Mouse (Mus musculus): ENCODE results near the gene Gsta1. TPM values are rescaled to one million over a fixed set of nuclear protein-coding genes. Genes with fewer than 3 reads are reported as not detected.

Gsta1 gene
- polyA plus RNA-seq, 1 experiment, result not detected

GRCm38 (mm10) chr9:78204194-78204593, 26.3 kb upstream of the Gsta1 start:
- no peak for TF ChIP-seq POLR2A (IDR thresholded peaks at IDR 0.05; ENCODE audit: insufficient read depth, low read depth, low read length)
- TF ChIP-seq CTCF (IDR thresholded peaks at IDR 0.05; ENCODE audit: insufficient read depth, low read depth, low read length), result no peak
- WGBS, result 89% methylated on average over 6 of the region's 6 CpGs
- Histone ChIP-seq H3K4me3 (ENCODE audit: insufficient read depth, low read depth, low read length) (no peak overlapping the region), H3K4me1 (ENCODE audit: control insufficient read depth, insufficient read depth, low read length) (no peaks in the 10 kb centered on the region), H3K27ac (ENCODE audit: insufficient read depth, low read depth, low read length) (no peak overlapping the region)

DNA sequence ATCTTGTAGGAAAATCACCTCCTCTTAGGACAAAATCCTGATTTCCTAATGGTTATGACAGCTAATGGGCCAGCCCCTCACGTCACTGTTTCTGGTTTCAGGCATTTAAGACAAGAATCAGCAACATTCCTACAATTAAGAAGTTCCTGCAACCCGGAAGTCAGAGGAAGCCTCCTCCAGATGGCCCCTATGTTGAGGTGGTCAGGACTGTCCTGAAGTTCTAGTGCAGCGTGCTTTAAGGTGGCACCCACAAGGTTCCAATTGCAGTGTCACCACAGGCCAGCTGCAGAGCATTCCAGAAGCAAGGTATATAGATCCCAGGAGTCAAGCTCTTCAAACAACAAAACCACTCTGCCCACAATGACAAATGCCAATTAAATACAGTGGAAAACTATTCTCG, 21.5 kb upstream of the Gsta1 start:
- TF ChIP-seq CTCF (IDR thresholded peaks at IDR 0.05; ENCODE audit: insufficient read depth, low read depth, low read length) (no peak), POLR2A (IDR thresholded peaks at IDR 0.05; ENCODE audit: insufficient read depth, low read depth, low read length) (no peak)
- H3K4me1 ChIP-seq (ENCODE audit: control insufficient read depth, insufficient read depth, low read length), result no peaks in the 10 kb centered on the region
- H3K4me3 ChIP-seq (ENCODE audit: insufficient read depth, low read depth, low read length), result no peak overlapping the region
- 85% methylated on average over 4 of the region's 4 CpGs for WGBS
- H3K27ac ChIP-seq (ENCODE audit: insufficient read depth, low read depth, low read length), result no peak overlapping the region

GRCm38 (mm10) chr9:78210079-78210478, 20.4 kb upstream of the Gsta1 start:
- no peak overlapping the region for H3K27ac ChIP-seq (ENCODE audit: insufficient read depth, low read depth, low read length)
- no peak overlapping the region for H3K4me3 ChIP-seq (ENCODE audit: insufficient read depth, low read depth, low read length)
- H3K4me1 ChIP-seq (ENCODE audit: control insufficient read depth, insufficient read depth, low read length), result no peaks in the 10 kb centered on the region
- TF ChIP-seq POLR2A (IDR thresholded peaks at IDR 0.05; ENCODE audit: insufficient read depth, low read depth, low read length) (no peak), CTCF (IDR thresholded peaks at IDR 0.05; ENCODE audit: insufficient read depth, low read depth, low read length) (no peak)
- 96% methylated on average over 3 of the region's 3 CpGs for WGBS

- WGBS, result 99% methylated on average over 2 of the region's 2 CpGs
Observed at GRCm38 (mm10) chr9:78210821-78211220, 19.6 kb upstream of the Gsta1 start.

DNA sequence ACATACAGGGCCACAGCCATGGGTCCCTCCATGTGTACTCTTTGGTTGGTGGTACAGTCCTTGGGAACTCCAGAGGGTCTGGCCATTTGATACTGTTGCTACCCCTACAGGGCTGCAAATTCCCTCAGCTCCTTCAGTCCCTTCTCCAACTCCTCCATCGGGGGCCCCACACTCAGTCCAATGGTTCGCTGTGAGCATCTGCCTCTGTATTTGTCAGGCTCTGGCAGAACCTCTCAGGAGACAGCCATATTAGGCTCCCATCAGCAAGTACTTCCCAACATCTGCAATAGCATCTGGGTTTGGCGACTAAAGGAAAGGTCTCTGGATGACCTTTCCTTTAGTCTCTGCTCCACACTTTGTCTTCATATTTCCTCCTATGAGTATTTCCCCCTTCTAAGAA, 18.9 kb upstream of the Gsta1 start:
- no peak overlapping the region for H3K4me3 ChIP-seq (ENCODE audit: insufficient read depth, low read depth, low read length)
- no peaks in the 10 kb centered on the region for H3K4me1 ChIP-seq (ENCODE audit: control insufficient read depth, insufficient read depth, low read length)
- 100% methylated on average over 3 of the region's 3 CpGs for WGBS
- no peak for TF ChIP-seq POLR2A (IDR thresholded peaks at IDR 0.05; ENCODE audit: insufficient read depth, low read depth, low read length)
- no peak for TF ChIP-seq CTCF (IDR thresholded peaks at IDR 0.05; ENCODE audit: insufficient read depth, low read depth, low read length)
- no peak overlapping the region for H3K27ac ChIP-seq (ENCODE audit: insufficient read depth, low read depth, low read length)

More at GRCm38 (mm10) chr9:78210821-78211220, 19.6 kb upstream of the Gsta1 start:
- Histone ChIP-seq H3K4me3 (ENCODE audit: insufficient read depth, low read depth, low read length) (no peak overlapping the region), H3K4me1 (ENCODE audit: control insufficient read depth, insufficient read depth, low read length) (no peaks in the 10 kb centered on the region), H3K27ac (ENCODE audit: insufficient read depth, low read depth, low read length) (no peak overlapping the region)
- TF ChIP-seq POLR2A (IDR thresholded peaks at IDR 0.05; ENCODE audit: insufficient read depth, low read depth, low read length) (no peak), CTCF (IDR thresholded peaks at IDR 0.05; ENCODE audit: insufficient read depth, low read depth, low read length) (no peak)

GRCm38 (mm10) chr9:78212341-78213049, 18.0 kb upstream of the Gsta1 start:
- no peaks in the 10 kb centered on the region for H3K4me1 ChIP-seq (ENCODE audit: control insufficient read depth, insufficient read depth, low read length)
- H3K4me3 ChIP-seq (ENCODE audit: insufficient read depth, low read depth, low read length), result no peak overlapping the region
- TF ChIP-seq POLR2A (IDR thresholded peaks at IDR 0.05; ENCODE audit: insufficient read depth, low read depth, low read length), result no peak
- no peak for TF ChIP-seq CTCF (IDR thresholded peaks at IDR 0.05; ENCODE audit: insufficient read depth, low read depth, low read length)
- WGBS, result 83% methylated on average over 7 of the region's 7 CpGs
- no peak overlapping the region for H3K27ac ChIP-seq (ENCODE audit: insufficient read depth, low read depth, low read length)

DNA sequence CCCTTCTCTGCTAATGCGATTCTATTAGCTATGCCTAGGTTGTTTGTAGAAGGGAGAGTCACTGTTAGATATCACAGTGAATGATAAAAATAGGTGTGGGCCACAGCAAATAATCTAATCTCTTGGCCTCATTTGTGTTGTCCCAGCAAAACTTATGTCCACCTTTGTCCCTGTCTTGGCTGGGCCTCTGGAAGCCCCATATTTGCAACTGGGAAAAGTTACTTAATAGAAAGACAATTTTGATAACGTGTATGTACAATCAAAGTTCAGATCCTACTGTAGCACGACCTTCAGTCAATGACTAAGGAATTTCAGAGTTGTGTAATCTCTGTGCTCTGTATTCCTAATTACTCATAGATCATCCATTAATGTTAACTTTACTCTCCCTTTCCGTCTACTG, 13.4 kb upstream of the Gsta1 start:
- no peak for TF ChIP-seq POLR2A (IDR thresholded peaks at IDR 0.05; ENCODE audit: insufficient read depth, low read depth, low read length)
- TF ChIP-seq CTCF (IDR thresholded peaks at IDR 0.05; ENCODE audit: insufficient read depth, low read depth, low read length), result no peak
- no peak overlapping the region for H3K27ac ChIP-seq (ENCODE audit: insufficient read depth, low read depth, low read length)
- H3K4me1 ChIP-seq (ENCODE audit: control insufficient read depth, insufficient read depth, low read length), result no peaks in the 10 kb centered on the region
- no peak overlapping the region for H3K4me3 ChIP-seq (ENCODE audit: insufficient read depth, low read depth, low read length)
- 85% methylated on average over 4 of the region's 4 CpGs for WGBS

DNA sequence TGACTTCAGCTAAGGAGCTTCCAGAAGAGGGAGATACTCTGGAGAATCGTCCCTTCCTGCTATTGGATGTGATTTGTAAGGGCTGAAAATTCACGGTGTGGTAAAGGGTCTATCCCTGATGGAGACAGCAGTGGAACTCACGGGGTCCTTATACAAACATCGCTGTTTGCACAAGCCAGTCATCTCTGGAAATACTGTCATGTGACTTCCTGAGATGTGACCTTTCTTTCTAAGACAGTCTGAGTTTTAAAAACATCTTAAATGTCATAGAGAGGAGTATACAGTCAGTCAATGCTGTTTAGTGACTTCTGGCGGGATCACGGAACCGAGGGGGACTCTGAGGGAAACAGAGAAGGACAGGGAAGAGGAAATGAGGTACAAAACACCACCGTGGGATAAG, 7.8 kb upstream of the Gsta1 start:
- H3K4me3 ChIP-seq (ENCODE audit: insufficient read depth, low read depth, low read length), result no peak overlapping the region
- no peak overlapping the region for H3K27ac ChIP-seq (ENCODE audit: insufficient read depth, low read depth, low read length)
- H3K4me1 ChIP-seq (ENCODE audit: control insufficient read depth, insufficient read depth, low read length), result no peaks in the 10 kb centered on the region
- TF ChIP-seq CTCF (IDR thresholded peaks at IDR 0.05; ENCODE audit: insufficient read depth, low read depth, low read length) (no peak), POLR2A (IDR thresholded peaks at IDR 0.05; ENCODE audit: insufficient read depth, low read depth, low read length) (no peak)
- WGBS, result 83% methylated on average over 8 of the region's 8 CpGs

DNA sequence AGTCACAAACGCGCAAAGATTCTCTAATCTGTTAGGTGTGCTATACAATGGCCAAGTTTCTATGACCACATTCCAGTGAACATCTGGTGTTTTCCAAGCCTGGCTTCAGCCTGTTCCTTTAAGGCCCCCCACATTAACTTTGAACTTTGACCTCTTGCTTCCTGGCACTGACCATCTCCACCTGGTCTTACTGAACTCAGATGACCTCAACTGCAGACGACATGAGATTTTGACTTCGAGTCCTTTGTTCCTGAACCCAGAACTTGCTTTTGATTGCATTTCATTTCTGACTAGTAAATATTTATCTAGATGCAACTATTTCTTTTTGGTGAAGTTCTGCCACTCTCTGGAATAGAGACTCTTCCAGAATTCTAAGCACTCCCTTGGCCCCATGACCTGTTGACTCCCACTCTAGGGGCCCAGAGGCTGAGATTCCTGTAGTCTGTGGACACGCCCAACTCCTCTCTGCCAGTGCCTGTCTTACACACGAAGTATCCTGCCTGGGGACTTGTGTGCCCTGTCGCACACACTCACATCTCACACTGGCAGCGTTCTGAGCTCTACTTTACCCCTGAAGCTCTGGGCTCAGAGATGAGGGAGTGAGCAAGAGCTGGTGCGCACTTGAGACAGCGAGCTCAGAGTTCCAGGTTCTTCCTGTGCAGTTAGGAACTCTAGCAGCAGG, 7.1 kb upstream of the Gsta1 start:
- no peak overlapping the region for H3K4me3 ChIP-seq (ENCODE audit: insufficient read depth, low read depth, low read length)
- no peaks in the 10 kb centered on the region for H3K4me1 ChIP-seq (ENCODE audit: control insufficient read depth, insufficient read depth, low read length)
- TF ChIP-seq POLR2A (IDR thresholded peaks at IDR 0.05; ENCODE audit: insufficient read depth, low read depth, low read length) (no peak), CTCF (IDR thresholded peaks at IDR 0.05; ENCODE audit: insufficient read depth, low read depth, low read length) (no peak)
- H3K27ac ChIP-seq (ENCODE audit: insufficient read depth, low read depth, low read length), result no peak overlapping the region
- WGBS, result 84% methylated on average over 10 of the region's 10 CpGs
